Mouse (Mus musculus): ENCODE measurements around the gene 1700016K19Rik.

- TF ChIP-seq GATA1 (IDR thresholded peaks at IDR 0.05; ENCODE audit: borderline replicate concordance, low read length): no peak
- TF ChIP-seq FLI1 (IDR thresholded peaks at IDR 0.05; ENCODE audit: low read length): no peak
These were observed 43.2 kb downstream of the 1700016K19Rik start for GRCm38 (mm10) chr11:76042882-76043281.

Data from megakaryocyte, embryonic 14.5 days (primary cell).